Mouse (Mus musculus) G1E (cell line): ENCODE measurements around the gene Ank3. TPM values are rescaled to one million over a fixed set of nuclear protein-coding genes. Genes with fewer than 3 reads are reported as not detected.

ENCODE experiments used
- ATAC-seq: 2 replicates; pipeline ENCODE4 v1.8.0; 2016; ENCODE audit warnings: mild to moderate bottlenecking; ENCODE audit not compliant: insufficient number of reproducible peaks, poor library complexity, low FRiP score, severe bottlenecking; ENCODE audit errors: extremely low read depth
- DNase-seq: peaks from one replicate; pipeline ENCODE4 v3.0.0; 2012; ENCODE audit warnings: low spot score
- H3K27me3 ChIP-seq: 2 replicates; pipeline ENCODE4 v1.6.1; 2012; ENCODE audit warnings: mild to moderate bottlenecking, low read length, inconsistent platforms; ENCODE audit not compliant: insufficient read depth
- H3K36me3 ChIP-seq: replicated peaks from 2 replicates; pipeline ENCODE3; 2012; ENCODE audit warnings: mild to moderate bottlenecking, inconsistent platforms
- H3K4me1 ChIP-seq: 2 replicates; pipeline ENCODE4 v1.6.1; 2012; ENCODE audit warnings: low read depth, low read length, inconsistent platforms, mixed read lengths; ENCODE audit not compliant: insufficient read depth
- H3K4me3 ChIP-seq: 2 replicates; pipeline ENCODE4 v1.5.1; 2012; ENCODE audit warnings: low read depth, mild to moderate bottlenecking, inconsistent platforms, low read length, moderate library complexity, mixed read lengths
- H3K9me3 ChIP-seq: replicated peaks from 2 replicates; pipeline ENCODE4 v1.6.1; 2012; ENCODE audit warnings: inconsistent platforms
- CTCF ChIP-seq: IDR thresholded peaks from 2 replicates; pipeline ENCODE4 v1.5.1; 2012; ENCODE audit warnings: low read depth, low read length, inconsistent platforms, mixed read lengths
- GATA1 ChIP-seq: IDR thresholded peaks from 2 replicates; pipeline ENCODE4 v1.6.1; 2012; ENCODE audit warnings: borderline replicate concordance, low read length, inconsistent platforms, mixed read lengths
- GATA2 ChIP-seq: IDR thresholded peaks from 2 replicates; pipeline ENCODE4 v1.6.1; 2012; ENCODE audit warnings: low read depth, low read length, inconsistent platforms, borderline replicate concordance
- POLR2AphosphoS5 ChIP-seq: IDR thresholded peaks from 2 replicates; pipeline ENCODE4 v1.6.1; 2012; ENCODE audit warnings: low read depth, low read length, inconsistent platforms; ENCODE audit not compliant: insufficient replicate concordance
- TAL1 ChIP-seq: conservative IDR thresholded peaks from 2 replicates; pipeline ENCODE4 v1.6.1; 2012; ENCODE audit warnings: low read depth, low read length, inconsistent platforms, mixed read lengths
- polyA plus RNA-seq: library from polyadenylated mRNA; stranded (reverse); fragments of >175 nt; gene quantifications from 2 replicates; pipeline ENCODE4 v1.2.3, GENCODE M21; 2012
- total RNA-seq, 2 experiments: library from RNA; stranded (forward) in 1 of 2; stranded (reverse) in 1 of 2; fragments of 200-1000 nt in 1 of 2; fragments of >200 nt in 1 of 2; fragmentation: Nextera tagmentation in 1 of 2; gene quantifications; 2 replicates each; pipeline ENCODE4 v1.2.3; 2014 to 2017

Ank3 gene
- total and polyA plus RNA-seq, 3 experiments = 0.98 TPM; not detected in 2

GRCm38 (mm10) chr10:70013931-70014330 is 615.4 kb downstream of the Ank3 start:
- Histone ChIP-seq H3K4me3 (no peak overlapping the region), H3K9me3 (peaks cover 47% of the 10 kb centered on the region), H3K27me3 (no peaks in the 10 kb centered on the region), H3K36me3 (no peaks in the 10 kb centered on the region), H3K4me1 (no peaks in the 10 kb centered on the region)
- ATAC-seq = no peak
- no peak for TF ChIP-seq GATA1
- no peak for TF ChIP-seq CTCF
- no peak for TF ChIP-seq TAL1
- TF ChIP-seq GATA2 = no peak
- TF ChIP-seq POLR2AphosphoS5 = no peak
- no peak for DNase-seq

- Histone ChIP-seq H3K36me3 (no peaks in the 10 kb centered on the region), H3K4me1 (no peaks in the 10 kb centered on the region), H3K27me3 (no peaks in the 10 kb centered on the region), H3K4me3 (no peak overlapping the region), H3K9me3 (peaks cover 40% of the 10 kb centered on the region)
- no peak for ATAC-seq
- no peak for DNase-seq
- TF ChIP-seq GATA1 = no peak
- TF ChIP-seq GATA2 = no peak
- TF ChIP-seq CTCF = no peak
- no peak for TF ChIP-seq POLR2AphosphoS5
- no peak for TF ChIP-seq TAL1
These were observed 616.6 kb downstream of the Ank3 start for GRCm38 (mm10) chr10:70015201-70015600.

- Histone ChIP-seq H3K9me3 (peaks cover 45% of the 10 kb centered on the region), H3K36me3 (no peaks in the 10 kb centered on the region), H3K4me3 (no peak overlapping the region), H3K4me1 (no peaks in the 10 kb centered on the region), H3K27me3 (no peaks in the 10 kb centered on the region)
- DNase-seq = no peak
- no peak for ATAC-seq
- TF ChIP-seq GATA2 = no peak
These were observed 620.1 kb downstream of the Ank3 start for GRCm38 (mm10) chr10:70018691-70019090.

DNA sequence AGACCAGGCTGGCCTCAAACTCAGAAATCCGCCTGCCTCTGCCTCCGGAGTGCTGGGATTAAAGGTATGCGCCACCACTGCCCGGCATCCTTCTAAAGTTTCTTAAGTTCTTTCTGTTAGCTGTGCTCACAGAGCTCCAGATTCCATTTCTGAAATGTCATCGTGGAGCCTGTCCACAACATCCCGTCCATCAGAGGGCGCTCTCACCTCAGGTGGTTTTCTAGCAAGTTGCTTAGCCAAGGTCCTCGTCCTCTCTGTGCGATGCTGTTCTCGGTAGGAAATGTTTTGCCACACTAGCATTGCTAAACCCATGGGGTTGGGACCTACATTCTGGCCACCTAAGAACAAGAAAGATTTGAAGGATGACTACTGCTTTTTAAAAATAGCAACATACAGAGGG is 623.1 kb downstream of the Ank3 start:
- Histone ChIP-seq H3K27me3 (no peaks in the 10 kb centered on the region), H3K9me3 (peaks cover 25% of the 10 kb centered on the region), H3K36me3 (no peaks in the 10 kb centered on the region), H3K4me1 (no peaks in the 10 kb centered on the region), H3K4me3 (no peak overlapping the region)
- DNase-seq (no peak), ATAC-seq (no peak)
- TF ChIP-seq CTCF (no peak), GATA2 (no peak), GATA1 (no peak)

DNA sequence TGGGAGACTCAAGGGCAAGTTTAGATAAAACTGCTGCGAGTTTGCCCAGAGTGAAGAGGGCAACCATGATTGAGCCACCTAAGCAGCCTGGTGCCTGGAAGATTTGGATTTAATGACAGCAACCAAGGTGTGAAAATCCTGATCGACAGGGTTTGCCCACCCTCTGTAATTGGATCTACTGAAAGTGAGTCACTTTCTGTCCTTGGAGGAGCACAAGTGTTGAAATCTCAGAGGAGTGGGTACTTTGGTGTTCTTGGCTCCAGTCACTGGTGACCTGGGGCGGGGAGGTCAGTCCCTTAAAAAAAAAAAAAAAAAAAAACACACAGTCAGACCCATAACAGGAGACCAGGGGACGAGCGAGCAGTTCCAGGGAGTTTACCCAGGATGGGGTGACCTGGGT is 624.0 kb downstream of the Ank3 start:
- Histone ChIP-seq H3K9me3 (peaks cover 22% of the 10 kb centered on the region), H3K27me3 (no peaks in the 10 kb centered on the region), H3K4me1 (no peaks in the 10 kb centered on the region), H3K36me3 (no peaks in the 10 kb centered on the region), H3K4me3 (no peak overlapping the region)
- DNase-seq (no peak), ATAC-seq (no peak)
- no peak for TF ChIP-seq GATA2
- TF ChIP-seq POLR2AphosphoS5 = no peak
- TF ChIP-seq TAL1 = no peak
- TF ChIP-seq CTCF = no peak
- TF ChIP-seq GATA1 = no peak

DNA sequence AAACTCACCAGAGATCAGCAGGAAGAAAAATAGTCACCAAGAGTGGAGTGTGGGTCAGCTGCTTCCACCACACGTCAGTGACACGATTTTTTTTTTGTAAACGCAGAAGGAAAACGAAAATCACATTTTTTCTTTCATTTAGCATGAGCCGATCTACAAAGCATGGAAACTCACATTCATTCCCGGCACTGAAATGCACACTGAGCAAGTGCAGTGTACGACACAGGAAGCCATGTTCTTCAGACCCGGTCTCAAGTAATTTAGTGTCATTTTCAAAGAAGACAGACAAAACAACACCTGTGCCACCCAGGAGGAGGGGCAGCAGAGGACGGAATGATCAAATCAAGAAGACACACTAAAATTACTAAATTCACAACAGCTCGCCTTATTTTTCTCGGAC is 625.3 kb downstream of the Ank3 start:
- DNase-seq (no peak), ATAC-seq (no peak)
- Histone ChIP-seq H3K9me3 (peaks cover 22% of the 10 kb centered on the region), H3K36me3 (no peaks in the 10 kb centered on the region), H3K4me1 (no peaks in the 10 kb centered on the region), H3K4me3 (no peak overlapping the region), H3K27me3 (no peaks in the 10 kb centered on the region)
- TF ChIP-seq GATA2 (no peak), TAL1 (no peak), POLR2AphosphoS5 (no peak), GATA1 (no peak), CTCF (no peak)

DNA sequence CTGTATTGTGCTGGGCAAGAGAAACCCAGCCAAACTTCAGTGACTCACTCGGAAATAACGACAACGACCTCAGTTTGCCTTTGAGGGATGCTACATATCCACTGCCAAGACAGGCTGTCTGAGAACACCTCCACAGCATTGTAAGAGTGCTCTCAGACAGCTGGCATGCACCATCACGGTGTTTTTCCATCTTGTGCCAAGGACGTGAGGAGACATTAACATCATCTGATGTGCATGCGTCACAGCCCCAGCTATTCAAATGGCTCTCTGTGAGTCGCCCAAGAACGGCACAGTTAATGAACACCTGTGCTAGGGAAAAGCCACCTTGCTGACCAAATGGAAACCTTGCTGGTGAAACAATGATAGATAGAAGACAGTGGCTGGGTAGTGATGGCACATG is 633.4 kb downstream of the Ank3 start:
- H3K36me3 ChIP-seq = no peaks in the 10 kb centered on the region
- DNase-seq = no peak

More for the DNA sequence above, 633.4 kb downstream of the Ank3 start:
- H3K4me1 ChIP-seq = no peaks in the 10 kb centered on the region
- peaks cover 41% of the 10 kb centered on the region for H3K9me3 ChIP-seq
- TF ChIP-seq GATA2 (no peak), TAL1 (no peak), POLR2AphosphoS5 (no peak), GATA1 (no peak), CTCF (no peak)
- ATAC-seq = no peak
- H3K4me3 ChIP-seq = no peak overlapping the region
- no peaks in the 10 kb centered on the region for H3K27me3 ChIP-seq
